Mouse (Mus musculus) liver, embryonic 12.5 days (tissue): Measurements from ENCODE around the gene Gm20509. TPM values are rescaled to one million over a fixed set of nuclear protein-coding genes. Genes with fewer than 3 reads are reported as not detected.
"Not testable (repeated sequence)": the region's sequence is repeated elsewhere in the genome, so short reads cannot be mapped to it uniquely, and the experiment has no call there.

Experiments
- ATAC-seq: fragments of 200-750 bp; cut with Nextera tagmentation; 2 replicates; pipeline ENCODE4 v1.8.0; 2017; ENCODE audit warnings: moderate number of reproducible peaks, mild to moderate bottlenecking, moderate library complexity
- H3K27ac ChIP-seq: fragments of 300-500 bp; sonication (generic); 2 replicates; pipeline ENCODE4 v1.5.1; 2016; ENCODE audit warnings: mild to moderate bottlenecking
- H3K27me3 ChIP-seq: fragments of 300-500 bp; sonication (generic); replicated peaks from 2 replicates; pipeline ENCODE4 v1.6.1; 2016; ENCODE audit warnings: mild to moderate bottlenecking, moderate library complexity
- H3K36me3 ChIP-seq: fragments of 300-500 bp; sonication (generic); 2 replicates; pipeline ENCODE4 v1.6.1; 2016; ENCODE audit warnings: mild to moderate bottlenecking, moderate library complexity
- H3K4me1 ChIP-seq: fragments of 300-500 bp; sonication (generic); 2 replicates; pipeline ENCODE4 v1.6.1; 2016
- H3K4me2 ChIP-seq: fragments of 300-500 bp; sonication (generic); 2 replicates; pipeline ENCODE4 v1.6.1; 2016; ENCODE audit warnings: mild to moderate bottlenecking, moderate library complexity
- H3K4me3 ChIP-seq: fragments of 300-500 bp; sonication (generic); 2 replicates; pipeline ENCODE4 v1.5.1; 2016; ENCODE audit warnings: mild to moderate bottlenecking, moderate library complexity
- H3K9ac ChIP-seq: fragments of 300-500 bp; sonication (generic); 2 replicates; pipeline ENCODE4 v1.6.1; 2016; ENCODE audit warnings: mild to moderate bottlenecking, moderate library complexity
- H3K9me3 ChIP-seq: fragments of 300-500 bp; sonication (generic); replicated peaks from 2 replicates; pipeline ENCODE4 v1.6.1; 2016; ENCODE audit warnings: mild to moderate bottlenecking, moderate library complexity
- WGBS: fragments of 180-500 bp; shearing (Covaris S2); methylation state at CpG from one replicate; pipeline ENCODE4 v1.1.7; 2016; ENCODE audit not compliant: insufficient replicate concordance; 5-methylcytosine and 5-hydroxymethylcytosine counted together
- polyA plus RNA-seq: library from polyadenylated mRNA; unstranded; fragments of >200 nt; fragmentation: Nextera tagmentation; extraction: Ambion mirVana; gene quantifications from 2 replicates; pipeline ENCODE4 v1.2.1, GENCODE M21; 2016

The Gm20509 gene
- not detected in 2 replicates for polyA plus RNA-seq

DNA sequence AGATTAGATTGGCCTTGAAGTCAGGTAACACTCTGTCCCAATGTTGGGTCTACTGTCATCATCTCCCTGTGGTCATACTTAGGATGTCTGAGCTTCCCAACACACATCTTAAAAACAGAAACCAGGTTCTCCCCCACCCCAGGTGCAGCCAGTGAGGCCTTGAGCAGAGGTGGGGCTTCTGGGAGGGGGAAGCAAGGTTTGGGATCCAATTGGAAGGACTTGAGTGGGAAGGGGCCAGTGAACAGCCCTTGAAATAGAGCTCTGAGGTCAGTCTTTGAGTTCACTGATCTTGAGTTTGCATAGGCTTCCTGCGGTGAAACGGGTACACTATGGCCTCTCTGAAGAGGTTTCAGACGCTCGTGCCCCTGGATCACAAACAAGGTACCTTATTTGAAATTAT lies at the start of gene Gm20509:
Gm20509 (plus strand) TSS at position 290 of the 400 bp plus-strand sequence.
- 78% methylated on average over 4 of the region's 4 CpGs for WGBS
- H3K9me3 ChIP-seq, result no peaks in the 10 kb centered on the region
- H3K4me3 ChIP-seq, result peak within 1 kb of the TSS; percentile 45
- H3K36me3 ChIP-seq, result no peaks in the 10 kb centered on the region
- H3K27me3 ChIP-seq, result peaks cover 48% of the 10 kb centered on the region
- H3K9ac ChIP-seq, result peak within 1 kb of the TSS; percentile 29; the same call in 1 of the 2 replicates
- peak within 1 kb of the TSS; percentile 74 for H3K4me2 ChIP-seq
- H3K4me1 ChIP-seq, result peaks cover 11% of the 10 kb centered on the region
- ATAC-seq, result no peak
- H3K27ac ChIP-seq, result no peak within 1 kb of the TSS

DNA sequence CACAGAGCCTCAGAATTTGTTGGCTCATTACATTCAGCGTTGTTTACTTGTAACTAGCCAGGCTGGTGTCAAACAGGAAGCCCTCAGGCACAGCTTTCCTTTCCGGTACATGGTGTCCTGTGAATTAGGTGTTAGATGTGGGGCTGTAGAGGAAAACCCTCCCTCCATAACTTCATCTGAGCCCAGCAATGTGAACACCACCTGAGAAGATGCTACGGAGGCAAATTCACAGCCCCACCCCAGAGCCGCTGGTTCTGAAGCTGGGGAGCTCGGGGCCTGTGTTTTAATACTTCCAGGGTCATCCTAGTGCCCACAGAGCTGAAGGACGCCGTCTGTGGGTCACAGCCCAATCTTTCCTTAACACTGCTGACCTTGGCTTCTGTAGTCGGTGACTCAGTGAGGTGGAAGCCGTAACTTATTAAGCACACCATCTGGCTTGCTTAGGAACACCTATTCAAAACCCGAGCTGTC lies 46.8 kb upstream of the Gm20509 start:
- Histone ChIP-seq H3K9me3 (no peaks in the 10 kb centered on the region), H3K27ac (no peak overlapping the region), H3K4me3 (no peak overlapping the region), H3K27me3 (no peaks in the 10 kb centered on the region), H3K4me2 (no peak overlapping the region), H3K4me1 (no peaks in the 10 kb centered on the region), H3K9ac (no peak overlapping the region), H3K36me3 (no peaks in the 10 kb centered on the region)
- ATAC-seq, result no peak
- WGBS, result 59% methylated on average over 10 of the region's 10 CpGs

GRCm38 (mm10) chr9:73059224-73059623 lies 43.0 kb upstream of the Gm20509 start:
- ATAC-seq, result no peak
- no peak overlapping the region for H3K4me3 ChIP-seq
- no peak overlapping the region for H3K27ac ChIP-seq
- no peaks in the 10 kb centered on the region for H3K36me3 ChIP-seq
- H3K4me1 ChIP-seq, result peaks cover 4% of the 10 kb centered on the region; the same call in 1 of the 2 replicates
- no peaks in the 10 kb centered on the region for H3K9me3 ChIP-seq
- H3K4me2 ChIP-seq, result no peak overlapping the region
- H3K27me3 ChIP-seq, result no peaks in the 10 kb centered on the region
- whole genome bisulfite sequencing, result 85% methylated on average over 4 of the region's 4 CpGs
- H3K9ac ChIP-seq, result no peak overlapping the region

- no peak overlapping the region for H3K9ac ChIP-seq
- peak overlapping the region; percentile 10; the same call in 1 of the 2 replicates for H3K4me2 ChIP-seq
- H3K27ac ChIP-seq, result no peak overlapping the region
- no peak overlapping the region for H3K4me3 ChIP-seq
- ATAC-seq, result no peak
- H3K27me3 ChIP-seq, result no peaks in the 10 kb centered on the region
- H3K4me1 ChIP-seq, result peaks cover 25% of the 10 kb centered on the region
- no peaks in the 10 kb centered on the region for H3K9me3 ChIP-seq
- H3K36me3 ChIP-seq, result no peaks in the 10 kb centered on the region
- WGBS, result 62% methylated on average over 15 of the region's 15 CpGs
Measured at GRCm38 (mm10) chr9:73063621-73064290, 38.5 kb upstream of the Gm20509 start.

- Histone ChIP-seq H3K4me1 (peaks cover 39% of the 10 kb centered on the region), H3K27me3 (no peaks in the 10 kb centered on the region), H3K9me3 (no peaks in the 10 kb centered on the region), H3K9ac (no peak overlapping the region), H3K27ac (no peak overlapping the region), H3K4me3 (peak overlapping the region; percentile 11), H3K4me2 (peak overlapping the region; percentile 52), H3K36me3 (no peaks in the 10 kb centered on the region)
- WGBS, result 31% methylated on average over 10 of the region's 10 CpGs
- peak; percentile 60; the same call in 1 of the 2 replicates for ATAC-seq
Measured at GRCm38 (mm10) chr9:73067086-73067485, 35.2 kb upstream of the Gm20509 start.

DNA sequence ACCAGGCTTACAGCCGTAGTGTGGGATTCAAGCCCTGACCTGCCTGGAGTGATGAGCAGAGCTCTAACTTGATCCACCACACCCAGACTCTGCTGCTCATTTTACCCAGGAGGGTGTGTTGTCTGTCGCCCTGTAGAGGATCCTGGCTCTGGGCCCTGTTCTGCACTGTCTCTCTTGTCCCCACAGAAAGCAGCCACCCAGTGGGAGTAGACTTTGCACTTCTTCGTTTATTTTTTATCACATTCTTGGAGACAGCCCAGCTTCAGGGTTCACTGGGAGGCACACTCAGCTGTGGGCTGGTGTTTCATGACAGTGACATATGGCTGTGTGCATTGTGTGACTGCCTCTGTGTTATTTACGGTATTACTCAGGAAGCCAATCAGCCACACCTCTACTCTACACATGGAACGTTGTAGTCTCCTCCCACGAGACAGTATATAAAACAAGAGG lies 34.0 kb upstream of the Gm20509 start:
- Histone ChIP-seq H3K36me3 (no peaks in the 10 kb centered on the region), H3K27me3 (no peaks in the 10 kb centered on the region), H3K4me2 (no peak overlapping the region), H3K9ac (no peak overlapping the region), H3K27ac (peak overlapping the region; percentile 66), H3K4me1 (peaks cover 39% of the 10 kb centered on the region), H3K9me3 (no peaks in the 10 kb centered on the region), H3K4me3 (no peak overlapping the region)
- ATAC-seq, result peak; percentile 48
- WGBS, result 20% methylated on average over 6 of the region's 6 CpGs

- Histone ChIP-seq H3K9me3 (no peaks in the 10 kb centered on the region), H3K9ac (no peak overlapping the region), H3K27me3 (no peaks in the 10 kb centered on the region), H3K27ac (peak overlapping the region; percentile 66), H3K4me2 (no peak overlapping the region), H3K36me3 (no peaks in the 10 kb centered on the region), H3K4me3 (no peak overlapping the region), H3K4me1 (peaks cover 39% of the 10 kb centered on the region)
- WGBS, result 29% methylated on average over 6 of the region's 6 CpGs
- ATAC-seq, result no peak
Measured at GRCm38 (mm10) chr9:73068688-73069087, 33.6 kb upstream of the Gm20509 start.

GRCm38 (mm10) chr9:73070971-73071659 lies 31.2 kb upstream of the Gm20509 start:
- H3K9me3 ChIP-seq, result no peaks in the 10 kb centered on the region
- WGBS, result 29% methylated on average over 10 of the region's 10 CpGs
- peak overlapping the region; percentile 50; the same call in 1 of the 2 replicates for H3K27ac ChIP-seq
- H3K4me2 ChIP-seq, result peak overlapping the region; percentile 10; the same call in 1 of the 2 replicates
- H3K27me3 ChIP-seq, result no peaks in the 10 kb centered on the region
- ATAC-seq, result no peak
- H3K4me3 ChIP-seq, result no peak overlapping the region
- no peak overlapping the region for H3K9ac ChIP-seq
- no peaks in the 10 kb centered on the region for H3K36me3 ChIP-seq
- peaks cover 39% of the 10 kb centered on the region for H3K4me1 ChIP-seq

- 32% methylated on average over 8 of the region's 8 CpGs for WGBS
- Histone ChIP-seq H3K9me3 (no peaks in the 10 kb centered on the region), H3K4me1 (peaks cover 32% of the 10 kb centered on the region), H3K27ac (no peak overlapping the region), H3K27me3 (no peaks in the 10 kb centered on the region), H3K4me3 (no peak overlapping the region), H3K4me2 (no peak overlapping the region), H3K9ac (no peak overlapping the region), H3K36me3 (no peaks in the 10 kb centered on the region)
- no peak for ATAC-seq
Measured at GRCm38 (mm10) chr9:73072426-73072825, 29.8 kb upstream of the Gm20509 start.

DNA sequence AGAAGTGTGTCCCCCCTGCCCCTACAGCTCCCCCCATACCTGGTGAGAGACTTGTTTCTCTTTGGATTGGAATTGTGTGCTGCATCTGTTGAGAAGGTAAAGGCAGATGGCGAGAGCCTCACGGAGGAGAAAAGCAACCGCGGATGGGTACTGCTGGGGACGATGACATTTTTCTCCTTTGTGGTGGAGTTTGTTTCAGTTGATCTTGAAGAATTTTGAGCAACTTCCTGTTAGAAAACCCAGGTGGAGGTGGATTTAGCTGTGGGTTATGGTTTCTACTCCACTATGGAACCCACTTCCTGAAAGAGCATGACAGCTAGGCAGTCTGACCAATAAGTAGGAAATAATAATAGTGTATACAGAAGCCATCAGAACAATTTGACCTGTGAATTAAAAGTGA lies 29.1 kb upstream of the Gm20509 start:
- Histone ChIP-seq H3K4me3 (no peak overlapping the region), H3K27me3 (no peaks in the 10 kb centered on the region), H3K9ac (no peak overlapping the region), H3K9me3 (no peaks in the 10 kb centered on the region), H3K27ac (no peak overlapping the region), H3K4me1 (peaks cover 24% of the 10 kb centered on the region), H3K36me3 (no peaks in the 10 kb centered on the region), H3K4me2 (no peak overlapping the region)
- WGBS, result 43% methylated on average over 5 of the region's 5 CpGs
- ATAC-seq, result no peak

GRCm38 (mm10) chr9:73079349-73079748 lies 22.9 kb upstream of the Gm20509 start:
- H3K36me3 ChIP-seq, H3K4me1 ChIP-seq, H3K27ac ChIP-seq, H3K4me2 ChIP-seq, ATAC-seq, H3K9ac ChIP-seq, H3K27me3 ChIP-seq, H3K9me3 ChIP-seq, H3K4me3 ChIP-seq: not testable (repeated sequence)
- 73% methylated on average over 11 of the region's 12 CpGs for WGBS

DNA sequence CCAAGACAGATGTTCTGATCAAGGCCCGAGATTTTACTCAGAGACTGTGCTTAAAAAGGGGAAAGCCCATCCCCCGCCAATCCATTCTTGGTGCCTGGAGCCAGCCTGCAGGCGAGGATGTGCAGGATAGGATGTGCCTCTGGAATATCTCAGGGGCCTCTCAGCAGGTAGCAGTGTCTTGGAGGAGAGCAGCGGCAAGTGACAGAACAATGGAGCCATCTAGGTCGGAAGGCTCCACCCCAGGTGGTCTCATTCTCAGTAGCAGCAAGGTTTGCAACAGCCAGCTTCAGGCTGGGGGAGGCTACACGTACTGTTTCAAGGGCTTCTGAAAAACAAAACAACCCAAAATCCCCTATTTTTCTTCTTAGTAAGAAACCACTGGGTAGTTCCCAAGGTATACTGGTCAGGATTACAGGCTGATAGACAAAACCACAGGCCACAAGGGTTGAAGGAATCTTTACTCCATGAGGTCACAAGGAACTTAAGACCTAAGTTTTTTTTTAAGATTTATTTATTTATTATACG lies 22.4 kb upstream of the Gm20509 start:
- Histone ChIP-seq H3K4me3 (no peak overlapping the region), H3K27me3 (no peaks in the 10 kb centered on the region), H3K4me2 (no peak overlapping the region), H3K27ac (no peak overlapping the region), H3K4me1 (no peaks in the 10 kb centered on the region), H3K9me3 (no peaks in the 10 kb centered on the region), H3K36me3 (no peaks in the 10 kb centered on the region), H3K9ac (no peak overlapping the region)
- no peak for ATAC-seq
- WGBS, result 65% methylated on average over 7 of the region's 7 CpGs
